Comparison of ENCODE assay signal across 9 mouse cellular contexts in genomic region chr8:104632486-104632885, GRCm38 (mm10). TPM values are rescaled to one million over a fixed set of nuclear protein-coding genes. Genes with fewer than 3 reads are reported as not detected.
A peak's percentile ranks its signal among the peaks of the same experiment; 100 is the strongest.
DNase-seq lines count a peak whose midpoint lies in the region; ATAC-seq and TF ChIP-seq lines count a peak whose summit lies in the region.
"Had no signal": no experiment of that assay in that cellular context is flagged by ENCODE, and none has a peak within 500 bp of the region (broad histone marks: within the 10 kb centered on the region; RNA-seq: fewer than 3 reads in every experiment).

No protein-coding gene starts in this region.

- ATAC-seq in hindbrain, embryonic 16.5 days: peak; percentile 75
- no peak for ATAC-seq in hindbrain, embryonic 11.5 days (ENCODE audit: low FRiP score)
- no peak for ATAC-seq in heart, postnatal 0 days (ENCODE audit: insufficient read depth, low read depth)

- H3K4me3 ChIP-seq in hindbrain, embryonic 16.5 days (ENCODE audit: low read length): no peak overlapping the region
- no peak overlapping the region for H3K4me3 ChIP-seq in hindbrain, embryonic 11.5 days (ENCODE audit: low read depth, low read length)
- H3K4me3 ChIP-seq in heart, postnatal 0 days (ENCODE audit: low read depth, low read length): no peak overlapping the region
- H3K4me3 ChIP-seq in kidney, adult 2 months (ENCODE audit: insufficient read depth, low read depth, low read length): no peak overlapping the region

- H3K4me2 ChIP-seq in hindbrain, embryonic 16.5 days (ENCODE audit: low read length): no peak overlapping the region
- no peak overlapping the region for H3K4me2 ChIP-seq in hindbrain, embryonic 11.5 days (replicated peaks; ENCODE audit: low read depth, low read length)
- peak overlapping the region; percentile 67 for H3K4me2 ChIP-seq in heart, postnatal 0 days (ENCODE audit: low read depth, low read length)

- no peak for DNase-seq in hindbrain, embryonic 11.5 days (ENCODE audit: low spot score)
- DNase-seq in thymus, postnatal 4 days: peak; percentile 11
- DNase-seq in thymus, postnatal 0 days (ENCODE audit: low spot score): no peak
- peak; percentile 5 for DNase-seq in heart, postnatal 0 days (ENCODE audit: low spot score)
- peak; percentile 37 for DNase-seq in splenic B cell, adult 2 months (ENCODE audit: low read depth, low spot score)
- DNase-seq in adrenal gland, adult (ENCODE audit: inconsistent age in 2 of 2, low spot score in 1 of 2): no peak
- no peak for DNase-seq in kidney, adult 2 months
- DNase-seq: lung, embryonic 14.5 days had no signal

- no peaks in the 10 kb centered on the region for H3K9me3 ChIP-seq in hindbrain, embryonic 16.5 days (ENCODE audit: control insufficient read depth, low read length)
- H3K9me3 ChIP-seq in hindbrain, embryonic 11.5 days (ENCODE audit: control insufficient read depth, low read length): no peaks in the 10 kb centered on the region
- H3K9me3 ChIP-seq in heart, postnatal 0 days (replicated peaks; ENCODE audit: control insufficient read depth, low read length): no peaks in the 10 kb centered on the region

- TF ChIP-seq POLR2A in kidney, adult 2 months (IDR thresholded peaks at IDR 0.05; ENCODE audit: low read depth, low read length): no peak

- no peak for TF ChIP-seq CTCF in heart, postnatal 0 days (IDR thresholded peaks at IDR 0.05; ENCODE audit: low read depth)
- no peak for TF ChIP-seq CTCF in kidney, adult 2 months (conservative IDR thresholded peaks at IDR 0.05; ENCODE audit: insufficient read depth, insufficient read length, low read depth, low read length)

- no peak overlapping the region for H3K9ac ChIP-seq in hindbrain, embryonic 16.5 days (ENCODE audit: low read depth, low read length)
- H3K9ac ChIP-seq in hindbrain, embryonic 11.5 days (ENCODE audit: low read depth, low read length): no peak overlapping the region
- no peak overlapping the region for H3K9ac ChIP-seq in heart, postnatal 0 days (replicated peaks; ENCODE audit: low read depth, low read length)
- H3K9ac ChIP-seq: lung, embryonic 14.5 days had no signal

- peaks cover 9% of the 10 kb centered on the region; the same call in 1 of the 2 replicates for H3K36me3 ChIP-seq in hindbrain, embryonic 16.5 days (ENCODE audit: control insufficient read depth, insufficient read depth, low read length)
- no peaks in the 10 kb centered on the region for H3K36me3 ChIP-seq in hindbrain, embryonic 11.5 days (ENCODE audit: control insufficient read depth, insufficient read depth, low read length)
- H3K36me3 ChIP-seq in heart, postnatal 0 days (replicated peaks; ENCODE audit: control insufficient read depth, insufficient read depth, low read length): peaks cover 32% of the 10 kb centered on the region
- H3K36me3 ChIP-seq in splenic B cell, adult 2 months (ENCODE audit: control insufficient read depth, insufficient read depth, low read length, poor library complexity, severe bottlenecking): no peaks in the 10 kb centered on the region; the same call in none of the 2 replicates
- no peaks in the 10 kb centered on the region for H3K36me3 ChIP-seq in kidney, adult 2 months (ENCODE audit: control insufficient read depth, insufficient read depth, low read length)

- H3K27me3 ChIP-seq in hindbrain, embryonic 16.5 days (replicated peaks; ENCODE audit: control insufficient read depth, insufficient read depth, low read length): peaks cover 13% of the 10 kb centered on the region
- peaks cover 17% of the 10 kb centered on the region for H3K27me3 ChIP-seq in hindbrain, embryonic 11.5 days (ENCODE audit: control insufficient read depth, insufficient read depth, low read length)
- H3K27me3 ChIP-seq in heart, postnatal 0 days (ENCODE audit: control insufficient read depth, insufficient read depth, low read length): no peaks in the 10 kb centered on the region
- H3K27me3 ChIP-seq in splenic B cell, adult 2 months (ENCODE audit: control insufficient read depth, insufficient read depth, low read length, poor library complexity, severe bottlenecking): no peaks in the 10 kb centered on the region
- H3K27me3 ChIP-seq in kidney, adult 2 months (replicated peaks; ENCODE audit: control insufficient read depth, insufficient read depth, low read length): no peaks in the 10 kb centered on the region

- WGBS in hindbrain, embryonic 16.5 days: 56% methylated on average over 6 of the region's 6 CpGs
- 66% methylated on average over 6 of the region's 6 CpGs for WGBS in hindbrain, embryonic 11.5 days
- WGBS in heart, postnatal 0 days: 50% methylated on average over 6 of the region's 6 CpGs
- WGBS in kidney, adult 2 months: 83% methylated on average over 6 of the region's 6 CpGs

- no peak for TF ChIP-seq EP300 in heart, postnatal 0 days (IDR thresholded peaks at IDR 0.05; ENCODE audit: low read depth)

- H3K27ac ChIP-seq in hindbrain, embryonic 16.5 days (ENCODE audit: low read depth, low read length): no peak overlapping the region
- H3K27ac ChIP-seq in hindbrain, embryonic 11.5 days (ENCODE audit: low read depth, low read length): no peak overlapping the region
- H3K27ac ChIP-seq in heart, postnatal 0 days (ENCODE audit: low read depth): peak overlapping the region; percentile 90
- no peak overlapping the region for H3K27ac ChIP-seq in kidney, adult 2 months (ENCODE audit: insufficient read depth, low read depth, low read length)

- peaks cover 7% of the 10 kb centered on the region for H3K4me1 ChIP-seq in hindbrain, embryonic 16.5 days (ENCODE audit: control insufficient read depth, insufficient read depth, low read depth, low read length)
- no peaks in the 10 kb centered on the region; the same call in 1 of the 2 replicates for H3K4me1 ChIP-seq in hindbrain, embryonic 11.5 days (replicated peaks; ENCODE audit: control insufficient read depth, insufficient read depth, low read length)
- peaks cover 35% of the 10 kb centered on the region for H3K4me1 ChIP-seq in heart, postnatal 0 days (ENCODE audit: control insufficient read depth, insufficient read depth)
- H3K4me1 ChIP-seq in kidney, adult 2 months (ENCODE audit: control insufficient read depth, insufficient read depth, low read length): peaks cover 6% of the 10 kb centered on the region; the same call in 1 of the 2 replicates

RNA-seq across cellular contexts. Expression of gene Rrad, which starts 1.4 kb away (rescaled TPM):
- polyA plus RNA-seq in hindbrain, embryonic 16.5 days (2015; fragmentation: Nextera tagmentation; extraction: Ambion mirVana): 3.0 and 4.8 TPM in 2 replicates
- 1.7 and 2.1 TPM in 2 replicates for polyA plus RNA-seq in hindbrain, embryonic 11.5 days (2014; fragmentation: Nextera tagmentation; extraction: Ambion mirVana)
- 12.1 and 13.3 TPM in 2 replicates for polyA plus RNA-seq in thymus, postnatal 0 days (2015; fragmentation: Nextera tagmentation; extraction: Ambion mirVana)
- total RNA-seq in heart, postnatal 0 days (2014; rRNA removed; ENCODE audit: low replicate concordance): 197 and 317 TPM in 2 replicates
- 235 and 284 TPM in 2 replicates for polyA plus RNA-seq in heart, postnatal 0 days (2015; fragmentation: Nextera tagmentation; extraction: Ambion mirVana)
- polyA plus RNA-seq in kidney, adult 2 months (2012; rRNA removed): 5.0 and 5.8 TPM in 2 replicates

RNA-seq across cellular contexts. Expression of gene Cdh16, which starts 8.3 kb away (rescaled TPM):
- 0.21 TPM in 1 of 2 replicates, not detected in the other for polyA plus RNA-seq in hindbrain, embryonic 16.5 days (2015; fragmentation: Nextera tagmentation; extraction: Ambion mirVana)
- not detected in 2 replicates for polyA plus RNA-seq in hindbrain, embryonic 11.5 days (2014; fragmentation: Nextera tagmentation; extraction: Ambion mirVana)
- polyA plus RNA-seq in thymus, postnatal 0 days (2015; fragmentation: Nextera tagmentation; extraction: Ambion mirVana): 0.17 and 0.23 TPM in 2 replicates
- 8.3 and 8.9 TPM in 2 replicates for total RNA-seq in heart, postnatal 0 days (2014; rRNA removed; ENCODE audit: low replicate concordance)
- 11.4 and 13.1 TPM in 2 replicates for polyA plus RNA-seq in heart, postnatal 0 days (2015; fragmentation: Nextera tagmentation; extraction: Ambion mirVana)
- polyA plus RNA-seq in kidney, adult 2 months (2012; rRNA removed): 1,103 and 1,106 TPM in 2 replicates

RNA-seq across cellular contexts. Expression of gene Ciao2b, which starts 9.3 kb away (rescaled TPM):
- 124 and 136 TPM in 2 replicates for polyA plus RNA-seq in hindbrain, embryonic 16.5 days (2015; fragmentation: Nextera tagmentation; extraction: Ambion mirVana)
- 99.6 and 103 TPM in 2 replicates for polyA plus RNA-seq in hindbrain, embryonic 11.5 days (2014; fragmentation: Nextera tagmentation; extraction: Ambion mirVana)
- polyA plus RNA-seq in thymus, postnatal 0 days (2015; fragmentation: Nextera tagmentation; extraction: Ambion mirVana): 106 and 115 TPM in 2 replicates
- total RNA-seq in heart, postnatal 0 days (2014; rRNA removed; ENCODE audit: low replicate concordance): 132 and 184 TPM in 2 replicates
- polyA plus RNA-seq in heart, postnatal 0 days (2015; fragmentation: Nextera tagmentation; extraction: Ambion mirVana): 141 and 147 TPM in 2 replicates
- polyA plus RNA-seq in kidney, adult 2 months (2012; rRNA removed): 46.5 and 57.7 TPM in 2 replicates

RNA-seq across cellular contexts. Expression of gene Pdp2, which starts 41.2 kb away (rescaled TPM):
- polyA plus RNA-seq in hindbrain, embryonic 16.5 days (2015; fragmentation: Nextera tagmentation; extraction: Ambion mirVana): 20.1 and 20.5 TPM in 2 replicates
- polyA plus RNA-seq in hindbrain, embryonic 11.5 days (2014; fragmentation: Nextera tagmentation; extraction: Ambion mirVana): 14.4 and 17.1 TPM in 2 replicates
- 11.7 and 12.3 TPM in 2 replicates for polyA plus RNA-seq in thymus, postnatal 0 days (2015; fragmentation: Nextera tagmentation; extraction: Ambion mirVana)
- 4.0 and 4.2 TPM in 2 replicates for total RNA-seq in heart, postnatal 0 days (2014; rRNA removed; ENCODE audit: low replicate concordance)
- polyA plus RNA-seq in heart, postnatal 0 days (2015; fragmentation: Nextera tagmentation; extraction: Ambion mirVana): 5.7 and 6.1 TPM in 2 replicates
- polyA plus RNA-seq in kidney, adult 2 months (2012; rRNA removed): 25.7 and 29.2 TPM in 2 replicates

Comparison
In these comparisons a context has a peak if more than half of its experiments do, and no peak if none do; other contexts are left out.
1. DNase-seq: peak in thymus, postnatal 4 days (single experiment), heart, postnatal 0 days (single experiment) and splenic B cell, adult 2 months (single experiment); none in hindbrain, embryonic 11.5 days (single experiment), thymus, postnatal 0 days (single experiment), adrenal gland, adult (0 of 2) and kidney, adult 2 months (single experiment).
2. RNA of gene Rrad, which starts 1.4 kb away (polyA plus RNA-seq): 235 to 284 TPM in heart, postnatal 0 days; 12.1 to 13.3 TPM in thymus, postnatal 0 days, 5.0 to 5.8 TPM in kidney, adult 2 months, 3.0 to 4.8 TPM in hindbrain, embryonic 16.5 days and 1.7 to 2.1 TPM in hindbrain, embryonic 11.5 days; every median in the first group is over 10 times any median in the second.
3. RNA of gene Cdh16, which starts 8.3 kb away (polyA plus RNA-seq): 1,103 to 1,106 TPM in kidney, adult 2 months; 11.4 to 13.1 TPM in heart, postnatal 0 days, 0.17 to 0.23 TPM in thymus, postnatal 0 days, 0.21 TPM in hindbrain, embryonic 16.5 days and not detected in hindbrain, embryonic 11.5 days; every median in the first group is over 10 times any median in the second.